Mouse (Mus musculus): ENCODE results near the gene Mfsd14a. TPM values are rescaled to one million over a fixed set of nuclear protein-coding genes. Genes with fewer than 3 reads are reported as not detected.

Mfsd14a gene
- total RNA-seq, 2 experiments from 2014 or later = 60.9 to 62.1 TPM

DNA sequence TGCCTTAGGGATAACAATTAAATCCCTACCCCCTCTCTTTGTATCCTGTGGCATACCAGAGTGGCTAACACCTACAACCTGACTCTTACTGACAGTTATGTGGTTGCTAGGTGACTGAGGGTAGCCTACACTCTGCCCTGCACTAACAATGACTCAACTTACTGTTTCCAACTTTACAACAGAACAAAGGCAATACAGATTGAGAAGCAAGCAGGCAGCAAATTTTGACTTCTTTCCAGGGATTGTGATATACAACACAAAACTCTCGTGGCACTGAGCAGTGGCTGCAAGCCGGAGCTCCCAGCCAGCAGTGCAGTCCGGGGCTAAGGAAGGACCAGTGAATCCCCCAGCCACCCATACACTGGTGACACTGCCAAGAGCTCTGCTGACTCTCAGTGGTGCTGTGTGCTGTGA is 10.4 kb downstream of the Mfsd14a start:
- no peak for DNase-seq

DNA sequence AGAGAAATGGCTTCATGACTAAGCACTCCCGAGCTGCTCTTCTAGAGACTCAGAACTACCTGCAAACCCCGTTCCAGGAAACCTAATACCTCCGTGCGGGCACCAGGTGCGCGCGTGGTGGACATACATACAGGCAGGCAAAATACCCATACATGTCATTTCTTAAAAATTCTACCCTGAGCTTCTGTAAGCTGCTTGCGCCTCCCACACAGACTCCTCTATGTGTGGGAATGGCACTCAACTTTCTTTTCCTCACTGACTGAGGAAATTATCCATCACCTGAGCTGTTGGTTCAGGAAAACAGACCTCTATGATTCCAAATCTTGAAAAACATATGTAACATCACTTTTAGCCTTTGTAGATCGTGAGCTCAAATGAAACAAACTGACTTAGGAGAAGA is 11.8 kb downstream of the Mfsd14a start:
- no peak for DNase-seq

DNA sequence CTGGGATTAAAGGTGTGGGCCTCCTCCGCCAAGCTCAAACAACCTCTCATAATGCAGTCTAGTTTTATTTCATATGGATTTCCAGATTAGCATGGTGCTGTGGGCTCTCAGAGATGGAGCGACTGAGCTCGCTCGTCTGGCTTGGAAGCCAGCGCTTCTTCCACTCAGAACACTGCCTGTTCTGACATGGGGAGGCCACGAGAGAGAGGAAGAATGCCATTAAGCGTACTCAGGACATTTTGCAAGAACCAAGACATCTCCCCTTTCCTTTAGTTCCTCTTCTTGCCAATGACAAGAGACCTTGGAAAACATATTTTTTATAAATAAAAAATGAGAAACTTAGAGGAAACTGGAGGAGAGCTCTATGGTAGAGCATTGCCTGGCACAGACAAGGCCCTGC is 13.7 kb downstream of the Mfsd14a start:
- DNase-seq = no peak

DNA sequence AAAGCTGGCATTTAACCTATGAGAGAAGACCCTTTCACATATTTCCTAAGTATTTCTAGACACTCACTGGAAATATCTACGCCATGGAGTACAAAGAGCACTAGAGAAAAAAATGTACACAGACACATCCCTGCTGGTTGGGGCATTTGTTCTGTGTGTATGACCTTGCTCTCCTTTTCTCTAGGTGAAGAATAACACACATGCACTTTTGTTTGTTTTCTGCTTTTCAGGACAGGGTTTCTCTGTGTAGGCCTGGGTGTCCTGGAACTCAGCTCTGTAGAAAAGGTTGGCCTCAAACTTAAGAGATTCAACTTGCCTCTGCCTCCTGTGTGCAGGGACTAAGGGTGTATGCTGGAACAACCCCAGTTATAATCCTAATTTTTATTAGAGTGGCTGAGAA is 16.1 kb downstream of the Mfsd14a start:
- no peak for DNase-seq

DNA sequence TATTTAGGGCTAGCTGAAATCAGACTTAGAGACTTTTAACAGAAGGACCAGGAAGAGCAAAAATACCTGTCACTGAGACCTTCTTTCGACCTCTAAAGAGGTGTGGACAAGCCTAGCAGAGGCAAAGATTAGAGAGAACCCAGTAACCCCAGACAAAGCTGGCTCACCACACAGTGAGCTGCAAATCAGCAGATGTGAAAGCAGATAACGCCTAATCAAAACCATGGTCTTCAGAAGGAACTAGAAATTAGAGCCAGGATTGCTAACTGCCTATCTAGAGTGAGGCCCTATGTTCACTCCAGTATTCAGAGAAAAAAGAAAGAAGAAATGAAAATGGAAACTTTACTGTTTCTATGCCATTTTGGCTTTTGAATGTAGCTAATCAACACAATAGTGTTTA is 20.1 kb downstream of the Mfsd14a start:
- DNase-seq = no peak

DNA sequence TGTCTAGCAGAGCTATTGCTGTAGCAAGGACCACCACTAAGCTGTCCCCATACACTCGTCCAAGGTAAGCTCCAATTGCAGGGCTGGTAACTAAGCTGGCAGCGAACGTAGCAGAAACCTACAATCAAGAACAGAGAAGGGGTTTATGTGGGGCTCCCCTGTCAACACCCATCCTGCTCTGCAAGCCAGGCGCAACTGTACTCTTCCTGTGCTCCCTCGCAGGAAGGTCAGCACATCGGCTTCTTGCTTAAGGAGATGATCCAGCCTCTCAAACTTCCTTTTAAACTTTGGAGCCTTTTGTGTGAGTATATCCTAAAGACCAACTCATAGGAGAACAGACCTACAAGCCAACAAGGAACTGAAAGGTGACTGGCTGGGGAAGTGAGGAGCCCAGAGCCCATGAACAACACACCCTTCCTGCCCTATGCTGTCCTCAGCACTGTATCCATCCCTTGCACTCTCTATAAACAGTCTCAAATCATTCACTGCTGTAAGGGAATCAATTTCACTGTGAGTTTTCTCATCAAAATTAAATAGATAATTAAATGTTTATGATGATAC is 20.6 kb downstream of the Mfsd14a start:
- no peak for DNase-seq

DNA sequence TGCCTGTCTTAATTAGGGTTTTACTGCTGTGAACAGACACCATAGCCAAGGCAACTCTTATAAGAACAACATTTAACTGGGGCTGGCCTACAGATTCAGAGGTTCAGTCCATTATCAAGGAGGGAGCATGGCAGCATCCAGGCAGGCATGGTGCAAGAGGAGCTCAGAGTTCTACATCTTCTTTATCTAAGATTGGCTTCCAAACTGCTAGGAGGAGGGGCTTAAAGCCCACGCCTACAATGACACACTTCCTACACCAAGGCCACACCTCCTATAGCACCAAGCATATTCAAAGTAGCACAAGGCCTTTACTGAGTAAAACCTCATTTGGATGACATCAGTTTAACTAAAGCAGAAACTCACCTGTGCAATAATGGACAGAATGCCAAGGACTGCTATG is 22.5 kb downstream of the Mfsd14a start:
- no peak for DNase-seq

DNA sequence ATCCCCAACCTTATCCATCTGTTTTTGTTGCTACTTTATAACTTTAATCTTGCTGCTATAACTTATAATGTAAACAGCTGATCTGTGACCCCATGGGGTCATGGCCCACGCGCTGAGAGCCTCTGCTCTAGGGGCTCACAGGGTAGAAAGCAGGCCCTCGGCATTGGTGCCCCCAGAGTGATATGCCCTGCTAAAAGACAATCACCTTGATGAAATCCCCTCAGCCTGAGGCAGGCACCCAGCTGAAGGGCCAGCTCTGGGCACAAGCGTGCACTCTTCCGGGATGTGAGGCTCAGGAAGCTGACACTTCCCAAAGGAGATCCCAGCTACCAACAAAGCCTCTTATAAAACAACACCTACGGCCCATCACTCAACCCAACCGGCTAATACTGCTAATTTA is 23.9 kb downstream of the Mfsd14a start:
- DNase-seq = no peak

DNA sequence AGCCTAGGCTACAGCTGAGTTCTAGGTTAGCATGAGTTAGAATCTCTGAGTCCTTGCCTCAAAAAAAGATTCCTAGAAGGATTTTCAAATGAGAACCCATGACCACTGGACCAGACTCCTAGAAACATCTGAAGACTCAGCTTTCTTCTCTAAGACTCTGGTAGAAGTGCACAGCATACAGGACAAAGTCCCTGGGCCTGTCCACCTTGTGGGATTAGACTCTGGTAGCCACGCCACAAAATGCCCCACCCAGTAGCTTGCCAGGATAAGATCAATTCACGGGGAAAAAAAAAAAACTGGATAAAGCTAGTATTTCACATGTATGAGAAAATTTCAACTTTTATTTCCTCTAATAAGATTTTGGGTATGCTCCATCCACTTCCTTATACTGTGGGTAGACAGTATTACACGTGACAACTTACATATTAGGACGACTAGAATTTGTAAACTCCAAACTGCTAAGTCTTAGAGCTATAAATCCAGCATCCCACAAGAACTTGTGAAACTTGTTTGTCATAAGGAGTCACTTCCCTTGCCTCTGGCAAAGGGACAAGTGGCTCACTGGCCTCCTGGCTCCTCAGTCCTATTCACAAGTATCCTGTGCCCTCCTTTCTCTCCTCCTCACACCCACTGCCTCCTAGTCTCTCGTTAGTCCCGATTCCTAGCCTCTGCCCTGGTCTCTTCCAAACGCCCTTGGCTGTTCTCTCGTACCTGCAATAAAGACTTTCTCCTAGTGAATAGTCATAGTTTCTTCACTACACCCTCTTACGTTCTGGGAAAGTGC is 24.6 kb downstream of the Mfsd14a start:
- no peak for DNase-seq

DNA sequence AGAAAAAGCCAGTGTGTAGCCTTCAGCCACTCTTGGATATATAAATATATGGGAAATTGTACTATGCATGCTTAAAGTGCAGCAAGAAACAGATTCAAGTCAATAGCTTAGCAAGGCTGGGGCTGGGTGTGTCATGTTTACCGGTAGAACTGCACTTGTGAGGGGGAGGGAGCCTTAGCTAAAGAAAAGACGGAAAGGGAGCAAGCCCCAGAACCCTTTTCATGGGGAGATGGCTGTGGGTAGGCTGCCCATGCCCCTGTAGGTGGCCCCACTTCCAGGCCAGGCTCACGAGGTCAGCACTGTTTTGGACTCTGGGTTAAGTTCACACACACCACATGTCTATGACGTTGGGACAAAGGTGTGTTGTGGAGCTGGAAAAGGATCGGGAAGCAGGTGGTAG is 26.7 kb downstream of the Mfsd14a start:
- DNase-seq = no peak

DNA sequence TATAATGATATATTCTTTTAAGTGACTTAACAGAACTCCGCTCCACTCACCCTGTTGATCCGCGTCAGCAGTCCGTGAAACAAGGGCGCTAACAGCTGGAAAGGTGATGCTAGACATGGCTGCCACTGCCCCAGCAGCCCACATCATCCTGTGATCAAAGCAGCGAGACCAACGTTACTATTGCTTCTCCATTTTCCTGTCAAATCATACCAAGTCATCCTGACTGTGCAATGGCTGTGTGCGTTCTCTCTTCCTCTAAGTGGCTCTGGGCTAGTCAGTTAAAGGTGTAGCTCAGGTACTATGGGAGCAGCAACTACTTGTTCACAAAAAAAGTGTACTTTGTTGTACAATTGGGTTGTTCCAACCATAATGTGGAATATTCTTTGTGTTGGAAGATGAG is 27.6 kb downstream of the Mfsd14a start:
- DNase-seq = no peak

DNA sequence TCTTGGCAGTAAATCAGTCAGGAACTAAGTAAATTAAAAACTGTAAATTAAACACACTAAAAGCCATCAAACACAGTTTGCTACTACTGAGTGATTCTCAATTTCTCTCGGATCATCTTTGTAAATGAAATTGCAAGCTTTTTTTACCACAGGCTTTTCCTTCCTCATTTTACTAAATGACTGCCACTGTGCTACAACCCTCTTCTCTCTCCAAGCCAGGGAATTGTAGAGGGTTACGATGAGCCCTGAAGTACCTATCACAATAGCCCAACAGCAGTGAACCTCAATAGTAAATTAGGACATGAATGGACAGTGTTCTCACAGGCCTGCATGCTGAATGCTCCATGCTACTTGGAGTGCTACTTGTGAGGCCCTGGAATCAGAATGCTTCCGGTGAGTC is 28.4 kb downstream of the Mfsd14a start:
- no peak for DNase-seq

DNA sequence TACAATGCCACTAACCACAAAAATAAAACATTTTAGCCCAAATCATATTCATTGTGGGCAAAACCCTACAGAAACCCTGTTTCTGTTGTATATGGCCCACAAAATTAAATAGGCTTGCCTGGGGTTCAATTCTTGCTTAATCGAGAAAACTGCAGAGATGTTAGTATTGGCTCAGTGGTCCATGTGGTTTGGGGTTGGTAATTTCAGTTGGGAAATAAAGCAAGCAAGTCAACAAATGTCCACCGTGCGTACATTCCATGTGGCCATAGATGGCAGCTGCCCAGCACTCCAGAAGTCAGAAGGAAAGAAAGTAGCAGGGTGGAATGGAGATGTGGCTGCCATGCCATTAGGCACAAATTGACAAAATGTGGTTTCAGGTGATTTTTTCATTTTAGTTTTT is 29.5 kb downstream of the Mfsd14a start:
- DNase-seq = no peak

DNA sequence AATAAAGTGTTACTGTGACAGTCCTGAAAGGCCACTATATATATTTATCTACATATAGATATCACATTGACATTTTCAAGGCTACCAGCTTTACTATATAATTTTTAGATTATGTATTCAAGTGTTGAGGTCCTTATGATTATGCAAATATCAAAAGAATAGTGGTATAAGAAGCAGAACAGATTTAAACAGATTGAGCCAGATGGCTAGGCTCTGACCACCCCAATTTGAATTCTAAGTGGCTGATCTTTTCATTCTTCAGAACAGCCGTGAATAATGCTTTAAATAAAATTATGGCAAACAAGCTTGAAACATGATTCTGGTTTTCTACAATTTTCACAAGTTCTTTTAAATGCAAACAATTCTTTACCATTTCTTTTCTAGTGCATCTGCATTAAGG is 31.0 kb downstream of the Mfsd14a start:
- no peak for DNase-seq

DNA sequence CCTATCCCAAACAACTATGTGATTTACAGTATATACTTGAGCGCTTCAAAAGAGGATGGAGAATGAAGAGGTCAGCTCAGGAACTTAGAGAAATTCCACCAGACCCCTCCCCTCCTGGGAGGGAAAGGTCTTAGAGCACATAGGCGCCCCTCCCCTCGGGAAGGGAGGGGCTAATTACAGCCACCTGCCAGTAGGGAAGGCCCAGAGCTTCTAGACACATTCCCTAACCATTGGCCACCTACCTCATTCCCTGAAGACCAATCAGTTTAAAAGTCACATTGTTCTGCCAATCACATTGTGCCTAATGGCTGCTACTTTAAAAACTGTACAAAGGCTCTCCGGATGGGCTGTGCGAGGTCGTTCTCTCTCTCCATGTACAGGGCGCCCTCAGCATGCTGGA is 39.8 kb downstream of the Mfsd14a start:
- DNase-seq = no peak

DNA sequence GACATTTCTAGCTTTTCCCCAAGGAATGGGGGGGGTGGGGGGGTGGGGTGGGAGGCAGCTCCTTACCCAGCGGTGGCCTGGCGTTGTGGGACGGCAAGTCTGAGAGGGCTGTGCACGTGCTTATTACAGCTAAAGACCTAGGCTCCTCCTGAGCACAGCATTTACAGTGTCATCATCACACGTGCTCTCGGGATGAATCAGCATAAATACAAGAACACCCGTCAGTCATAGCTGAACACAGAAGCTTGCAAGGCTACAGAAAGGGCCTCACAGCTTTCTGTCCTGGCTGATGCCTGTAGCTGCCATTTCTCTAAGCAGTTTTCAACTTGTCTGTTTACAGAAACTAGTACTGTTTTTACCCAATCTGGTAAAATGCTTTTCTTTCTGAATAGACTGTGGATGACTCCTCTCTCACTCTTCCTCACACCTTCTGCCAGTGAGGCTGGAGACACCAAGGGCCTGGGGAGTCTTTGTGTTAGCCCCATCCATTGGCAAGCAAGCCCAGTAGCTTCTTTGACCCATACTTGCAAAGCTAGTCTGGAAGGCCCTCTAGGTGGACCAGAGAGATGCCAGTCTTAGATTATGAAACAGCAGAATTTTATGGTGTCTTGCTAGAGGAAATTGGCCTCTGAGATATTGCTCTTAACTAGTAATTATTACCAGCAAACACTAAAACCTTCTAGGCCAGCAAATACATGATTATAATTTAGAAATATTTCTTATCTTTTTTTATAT is 41.7 kb downstream of the Mfsd14a start:
- no peak for DNase-seq

DNA sequence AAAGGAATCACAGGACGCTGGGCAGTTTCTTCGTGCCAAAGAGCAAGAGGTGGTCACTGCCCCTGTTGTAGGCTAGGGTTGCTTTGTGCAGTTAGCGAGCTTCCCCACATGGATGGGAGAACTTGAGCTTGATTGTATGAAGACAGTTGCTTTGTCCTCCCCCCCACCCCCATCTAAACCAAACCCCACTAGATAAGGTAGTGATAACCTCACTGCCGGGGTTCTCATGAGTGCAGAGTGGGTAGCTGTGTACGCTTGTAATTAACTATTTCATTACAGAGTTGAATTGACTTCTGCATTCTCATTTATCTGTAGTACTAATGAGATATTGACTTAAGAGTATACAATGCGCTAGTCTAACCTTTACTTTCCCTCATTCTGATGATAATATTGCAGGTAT is 43.6 kb downstream of the Mfsd14a start:
- no peak for DNase-seq

DNA sequence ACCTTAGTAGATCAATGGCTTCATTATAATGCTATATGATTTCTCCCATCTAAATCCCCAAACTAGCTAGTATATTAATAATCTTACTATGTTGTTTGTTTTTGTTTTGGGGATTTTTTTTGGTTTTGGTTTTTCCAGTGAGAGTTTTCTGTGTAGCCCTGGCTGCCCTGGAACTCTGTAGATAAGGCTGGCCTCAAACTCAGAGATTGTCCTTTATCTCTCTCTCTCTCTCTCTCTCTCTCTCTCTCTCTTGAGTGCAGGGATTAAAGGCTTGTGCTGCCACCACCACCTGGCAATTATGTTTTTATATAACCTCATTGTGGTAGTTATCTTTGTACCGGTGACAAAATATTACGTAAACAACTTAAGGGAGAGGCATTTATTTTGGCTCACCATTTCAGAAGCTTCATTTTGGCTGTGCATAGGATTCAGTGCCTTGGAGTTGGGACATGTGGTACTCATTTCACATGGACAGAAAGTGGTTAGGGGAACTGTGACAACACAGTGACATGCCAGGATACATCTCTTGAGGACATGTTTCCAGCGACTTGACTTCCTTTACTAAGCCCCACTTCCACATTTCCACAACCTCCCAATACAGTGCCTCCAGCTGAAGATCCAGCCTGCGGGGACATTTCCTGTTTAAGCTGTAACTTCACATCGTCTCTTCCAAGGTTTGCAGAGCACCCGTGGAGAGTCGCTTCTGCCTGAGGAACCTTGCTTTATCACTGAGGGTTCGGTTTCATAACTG is 47.0 kb downstream of the Mfsd14a start:
- DNase-seq = no peak

DNA sequence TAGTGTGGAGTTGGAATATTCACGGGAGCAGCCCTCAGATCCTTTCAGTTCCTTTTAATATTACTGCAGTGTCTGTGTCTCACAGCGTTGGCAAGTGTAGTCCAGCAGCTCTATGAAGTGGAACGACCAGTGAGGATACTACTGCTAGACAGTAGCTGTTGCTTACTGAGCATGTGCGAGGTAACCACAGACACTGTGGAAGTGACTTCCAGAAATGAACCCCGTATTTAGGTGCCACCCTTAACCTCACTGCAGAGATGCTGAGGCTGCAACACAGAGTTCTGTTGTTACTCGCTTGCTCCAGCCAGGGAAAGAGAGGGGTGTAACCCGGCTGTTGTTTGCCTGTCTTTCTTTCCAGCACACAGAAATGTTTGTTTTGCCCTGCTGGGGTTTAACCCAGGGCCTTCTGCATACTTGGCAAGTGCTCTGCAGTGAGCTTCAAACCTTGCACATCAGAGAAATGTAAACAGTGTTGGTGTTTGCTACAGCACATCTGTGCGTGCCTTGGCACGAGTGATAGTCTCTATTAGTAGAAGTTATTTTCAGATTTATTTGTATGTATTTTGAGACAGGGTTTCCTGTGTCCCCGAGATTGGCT is 48.1 kb downstream of the Mfsd14a start, which contains the start of gene Trmt13:
Gene Trmt13 (minus strand): TSS at position 293 of the 598 bp plus-strand sequence.
- DNase-seq = peak; percentile 27 to 46

DNA sequence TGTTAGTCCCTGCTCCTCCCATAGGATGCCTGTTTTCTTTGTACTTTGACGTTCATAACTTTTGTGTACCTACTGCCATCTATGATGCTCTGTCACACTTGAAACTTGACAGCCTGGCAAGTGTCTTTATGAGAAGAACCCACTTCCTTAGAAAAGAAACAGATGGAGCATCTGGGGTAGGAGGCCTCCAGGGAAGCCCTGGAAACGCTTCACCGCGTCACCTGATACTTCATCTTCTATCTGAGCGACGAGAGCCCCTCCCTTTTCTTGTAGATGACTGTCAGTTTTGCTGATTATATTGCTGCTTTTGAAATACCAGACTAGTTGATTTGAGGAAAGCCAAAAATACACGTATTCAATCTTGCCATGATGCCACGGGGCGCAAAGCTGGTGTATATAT is 57.9 kb downstream of the Mfsd14a start:
- no peak for DNase-seq

DNA sequence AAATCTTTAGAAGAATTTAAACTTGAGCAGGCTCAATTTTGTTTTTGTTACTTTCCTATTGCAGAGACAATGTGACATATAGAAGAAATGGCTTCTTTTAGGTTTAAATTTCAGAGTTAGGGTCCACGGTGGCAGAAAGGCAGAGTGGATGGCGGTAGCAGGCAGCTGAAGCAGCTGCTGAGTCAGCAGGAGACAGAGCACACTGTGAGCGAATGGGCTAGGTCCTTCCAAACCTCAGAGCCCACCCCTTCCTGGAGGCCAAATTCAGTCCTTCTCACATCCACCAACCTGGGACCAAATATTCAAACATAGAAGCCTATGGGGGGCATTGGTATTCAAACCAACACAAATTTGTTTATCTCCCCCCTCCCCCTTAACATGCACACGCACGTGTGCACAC is 60.7 kb downstream of the Mfsd14a start:
- no peak for DNase-seq

DNA sequence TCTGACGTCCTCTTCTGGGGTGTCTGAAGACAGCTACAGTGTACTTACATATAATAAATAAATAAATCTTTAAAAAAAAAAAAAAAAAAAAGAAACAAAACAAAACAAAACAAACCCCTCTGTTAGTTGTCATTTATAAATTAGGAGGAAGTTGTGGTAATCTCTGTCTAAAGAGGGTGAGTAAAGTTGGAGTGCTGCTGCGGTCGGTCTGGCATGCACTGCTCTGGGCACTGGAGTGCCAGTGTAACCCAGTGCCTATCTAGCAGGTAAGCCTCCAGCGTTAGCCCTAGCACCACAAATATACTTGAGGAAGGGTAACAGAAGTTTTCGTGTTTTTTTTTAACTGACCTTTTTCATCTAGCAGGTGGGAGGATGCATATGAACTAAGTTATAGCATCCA is 61.5 kb downstream of the Mfsd14a start:
- DNase-seq = no peak

DNA sequence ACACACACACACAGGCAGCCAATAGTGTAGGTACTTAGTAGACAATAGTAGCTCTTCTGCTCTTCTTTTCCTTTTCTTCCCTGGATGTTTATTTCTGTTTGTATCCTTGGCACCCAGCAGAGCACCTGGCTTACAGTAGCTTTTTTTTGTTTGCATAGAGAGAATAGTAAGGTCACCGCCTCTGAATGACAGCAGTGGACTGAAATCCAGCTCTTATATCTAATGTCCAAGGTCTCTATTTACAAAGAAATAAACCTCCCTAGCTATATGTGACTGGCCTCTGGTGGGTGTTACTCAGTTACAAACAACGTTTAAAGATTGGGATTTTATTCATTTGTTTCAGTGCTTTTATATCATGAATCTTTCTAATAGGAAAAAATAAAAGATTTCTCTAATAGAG is 62.8 kb downstream of the Mfsd14a start:
- DNase-seq = no peak

Measured in layer of hippocampus, postnatal 36 days (tissue).